Mouse (Mus musculus) midbrain, embryonic 12.5 days (tissue): ENCODE results near the gene Btg4. TPM values are rescaled to one million over a fixed set of nuclear protein-coding genes. Genes with fewer than 3 reads are reported as not detected.

ENCODE experiments used
- ATAC-seq: fragments of 200-750 bp; cut with Nextera tagmentation; 2 replicates; pipeline ENCODE4 v1.8.0; 2017; ENCODE audit warnings: low read depth, moderate TSS enrichment, moderate library complexity; ENCODE audit not compliant: low FRiP score
- H3K27ac ChIP-seq: fragments of 300-500 bp; sonication (generic); replicated peaks from 2 replicates; pipeline ENCODE4 v1.5.1; 2016; ENCODE audit warnings: mild to moderate bottlenecking
- H3K27me3 ChIP-seq: fragments of 300-500 bp; sonication (generic); 2 replicates; pipeline ENCODE4 v1.6.1; 2016; ENCODE audit warnings: mild to moderate bottlenecking
- H3K36me3 ChIP-seq: fragments of 300-500 bp; sonication (generic); 2 replicates; pipeline ENCODE4 v1.6.1; 2016
- H3K4me1 ChIP-seq: fragments of 300-500 bp; sonication (generic); 2 replicates; pipeline ENCODE4 v1.6.1; 2016
- H3K4me2 ChIP-seq: fragments of 300-500 bp; sonication (generic); replicated peaks from 2 replicates; pipeline ENCODE4 v1.6.1; 2016; ENCODE audit warnings: mild to moderate bottlenecking, moderate library complexity
- H3K4me3 ChIP-seq: fragments of 300-500 bp; sonication (generic); 2 replicates; pipeline ENCODE4 v1.5.1; 2016; ENCODE audit warnings: mild to moderate bottlenecking
- H3K9ac ChIP-seq: fragments of 300-500 bp; sonication (generic); replicated peaks from 2 replicates; pipeline ENCODE4 v1.6.1; 2016; ENCODE audit warnings: mild to moderate bottlenecking, moderate library complexity
- H3K9me3 ChIP-seq: fragments of 300-500 bp; sonication (generic); 2 replicates; pipeline ENCODE4 v1.6.1; 2016; ENCODE audit warnings: mild to moderate bottlenecking
- WGBS: fragments of 180-500 bp; shearing (Covaris S2); methylation state at CpG from one replicate; pipeline ENCODE4 v1.1.7; 2016; 5-methylcytosine and 5-hydroxymethylcytosine counted together
- polyA plus RNA-seq: library from polyadenylated mRNA; unstranded; fragments of >200 nt; fragmentation: Nextera tagmentation; extraction: Ambion mirVana; gene quantifications from 2 replicates; pipeline ENCODE4 v1.2.1, GENCODE M21; 2016

Gene Btg4
- polyA plus RNA-seq, 1 experiment from 2014 or later, result not detected

DNA sequence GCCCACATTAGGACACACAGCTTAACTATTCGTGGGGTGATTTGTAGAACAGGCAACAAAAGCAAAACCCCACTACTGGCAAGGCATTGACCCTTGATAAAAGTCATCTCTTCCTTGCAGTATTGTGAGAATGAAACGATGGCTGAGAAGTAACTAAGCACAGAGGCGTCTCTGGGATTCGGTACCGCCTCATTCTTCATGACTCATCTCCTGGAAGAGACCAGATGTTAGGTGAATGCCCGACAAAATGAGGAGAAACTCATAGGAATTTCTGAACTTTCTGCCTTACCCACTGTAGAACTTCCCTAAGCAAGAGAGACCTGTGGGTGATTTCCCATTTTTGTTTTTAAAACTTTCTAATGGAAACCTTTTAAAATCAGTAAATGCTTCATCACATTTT is 18.6 kb upstream of the Btg4 start:
- Histone ChIP-seq H3K4me1 (no peaks in the 10 kb centered on the region), H3K9ac (no peak overlapping the region), H3K4me2 (no peak overlapping the region), H3K4me3 (no peak overlapping the region), H3K36me3 (no peaks in the 10 kb centered on the region), H3K9me3 (no peaks in the 10 kb centered on the region), H3K27me3 (no peaks in the 10 kb centered on the region), H3K27ac (no peak overlapping the region)
- 86% methylated on average over 6 of the region's 6 CpGs for WGBS
- no peak for ATAC-seq

DNA sequence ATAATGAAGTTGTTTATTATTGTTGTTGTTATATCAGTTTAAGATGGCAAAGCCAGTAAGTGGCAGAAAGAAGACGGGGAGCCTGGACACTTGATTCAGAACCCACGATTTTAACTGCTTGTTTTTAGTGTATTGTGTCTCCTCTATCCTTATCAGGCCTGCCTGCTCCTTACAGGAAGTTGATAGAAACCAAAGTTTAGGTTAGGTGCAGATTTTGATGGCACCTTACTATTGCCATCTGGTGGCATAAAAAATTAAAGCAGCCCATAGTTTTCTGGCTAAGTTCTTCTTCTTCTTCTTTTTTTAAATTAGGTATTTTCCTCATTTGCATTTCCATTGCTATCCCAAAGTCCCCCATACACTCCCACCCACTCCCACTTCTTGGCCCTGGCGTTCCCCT is 8.5 kb upstream of the Btg4 start:
- no peaks in the 10 kb centered on the region for H3K9me3 ChIP-seq
- no peak overlapping the region for H3K4me3 ChIP-seq
- H3K27me3 ChIP-seq, result no peaks in the 10 kb centered on the region
- H3K36me3 ChIP-seq, result no peaks in the 10 kb centered on the region
- H3K9ac ChIP-seq, result no peak overlapping the region
- no peak overlapping the region for H3K4me2 ChIP-seq
- ATAC-seq, result no peak
- H3K4me1 ChIP-seq, result no peaks in the 10 kb centered on the region
- WGBS, result 63% methylated on average over 3 of the region's 3 CpGs
- H3K27ac ChIP-seq, result no peak overlapping the region

DNA sequence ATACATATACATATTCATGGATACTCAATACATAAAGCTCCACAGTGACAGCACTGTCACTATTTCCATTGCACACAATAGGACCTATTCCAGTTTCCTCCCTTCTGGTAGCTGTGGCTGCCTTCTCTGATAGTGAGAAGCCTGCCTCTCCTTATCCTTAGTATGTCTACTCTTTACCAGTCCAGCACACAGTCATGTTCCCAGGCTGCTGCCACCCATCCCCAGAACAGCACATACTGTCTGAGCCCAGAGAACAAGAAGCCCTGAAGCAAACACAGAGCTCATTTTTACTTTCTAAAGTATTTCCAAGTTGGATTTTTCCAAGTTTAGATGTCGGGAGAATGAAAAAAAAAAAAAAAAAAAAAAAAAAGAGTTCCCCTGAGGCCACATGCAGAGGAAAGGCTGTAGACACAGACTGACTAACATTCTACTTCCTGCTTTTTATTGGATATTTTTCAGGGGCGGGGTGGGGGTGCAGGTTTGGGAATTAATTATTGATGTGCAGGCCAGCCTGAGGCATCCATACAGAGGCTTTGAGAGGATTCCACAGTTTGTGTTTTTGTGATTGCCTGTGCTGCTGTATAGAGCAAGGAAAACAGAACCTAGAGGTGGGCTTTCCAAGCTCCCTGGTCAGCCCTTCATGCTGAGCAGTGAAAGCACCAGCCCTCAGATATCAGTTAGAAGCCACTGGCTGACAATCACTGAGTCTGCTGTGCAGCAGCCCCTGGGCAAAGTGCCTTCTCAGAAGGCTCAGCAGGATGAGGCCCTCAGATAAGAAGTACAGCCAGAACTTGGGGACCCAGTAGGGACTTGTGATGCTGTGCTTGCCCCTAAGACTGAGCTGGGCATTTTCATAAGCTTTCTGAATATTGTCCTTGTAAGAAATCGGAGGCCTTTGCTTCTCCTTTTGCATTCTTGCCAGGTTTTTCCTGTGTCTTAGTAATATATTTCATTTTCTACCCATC is 4.1 kb upstream of the Btg4 start:
- H3K9me3 ChIP-seq, result no peaks in the 10 kb centered on the region
- H3K4me1 ChIP-seq, result no peaks in the 10 kb centered on the region
- 84% methylated on average over 3 of the region's 3 CpGs for WGBS

DNA sequence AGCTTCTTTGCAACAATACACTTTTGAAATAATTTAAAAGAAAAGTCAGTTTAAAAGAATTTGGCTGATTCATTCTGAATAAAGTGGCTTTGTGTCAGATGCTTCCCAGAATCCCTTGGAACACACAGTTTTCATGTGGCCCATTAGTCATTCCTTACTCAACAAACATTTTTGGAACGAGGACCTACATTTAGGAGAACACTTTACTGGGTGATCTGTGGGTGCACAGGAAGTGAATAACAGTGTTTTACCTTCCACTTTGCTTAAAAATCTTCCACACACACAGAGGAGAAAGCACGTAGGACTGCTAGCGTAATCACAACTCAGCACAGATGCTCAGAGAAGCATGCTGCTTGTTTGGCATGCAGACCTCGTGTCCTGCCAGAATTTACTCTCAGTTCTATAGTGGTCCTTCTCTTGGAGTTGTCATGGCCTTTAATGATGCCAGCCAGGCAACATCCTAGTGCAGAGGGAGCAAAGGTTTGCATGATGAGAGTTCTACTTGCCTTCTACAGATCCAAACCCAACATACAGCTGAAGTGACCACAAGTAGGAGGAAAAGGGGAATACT is 1.7 kb upstream of the Btg4 start:
- no peaks in the 10 kb centered on the region for H3K27me3 ChIP-seq
- H3K9ac ChIP-seq, result no peak overlapping the region
- 79% methylated on average over 4 of the region's 4 CpGs for whole genome bisulfite sequencing
- H3K9me3 ChIP-seq, result no peaks in the 10 kb centered on the region
- H3K4me2 ChIP-seq, result no peak overlapping the region
- H3K36me3 ChIP-seq, result no peaks in the 10 kb centered on the region
- ATAC-seq, result no peak
- no peak overlapping the region for H3K27ac ChIP-seq
- H3K4me3 ChIP-seq, result no peak overlapping the region
- no peaks in the 10 kb centered on the region for H3K4me1 ChIP-seq

More for the DNA sequence above, 4.1 kb upstream of the Btg4 start:
- Histone ChIP-seq H3K27ac (no peak overlapping the region), H3K27me3 (no peaks in the 10 kb centered on the region), H3K9ac (no peak overlapping the region), H3K4me2 (no peak overlapping the region), H3K4me3 (no peak overlapping the region), H3K36me3 (no peaks in the 10 kb centered on the region)
- no peak for ATAC-seq

DNA sequence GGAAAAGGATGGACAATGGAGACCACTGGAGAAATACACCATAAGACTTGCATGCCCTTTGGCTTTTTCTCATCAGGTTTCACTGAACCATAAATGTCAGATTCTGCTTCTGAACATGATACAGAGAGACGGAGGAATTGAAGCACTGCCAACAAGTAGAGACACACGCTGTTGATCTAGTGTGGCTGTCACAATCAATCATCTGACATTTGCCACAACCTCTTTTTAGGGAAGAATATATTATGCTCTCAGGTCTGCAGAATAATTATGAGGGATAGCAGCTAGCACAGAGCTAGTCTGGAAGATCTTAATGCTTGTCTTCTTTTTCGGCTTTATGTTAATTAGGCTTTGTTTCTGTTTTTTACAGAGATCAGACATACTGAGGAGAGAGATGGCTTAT is 7.5 kb downstream of the Btg4 start:
- no peaks in the 10 kb centered on the region for H3K4me1 ChIP-seq
- ATAC-seq, result no peak
- H3K27ac ChIP-seq, result no peak overlapping the region
- H3K9me3 ChIP-seq, result no peaks in the 10 kb centered on the region
- H3K4me3 ChIP-seq, result no peak overlapping the region
- H3K27me3 ChIP-seq, result no peaks in the 10 kb centered on the region
- no peak overlapping the region for H3K4me2 ChIP-seq
- WGBS, result 81% methylated on average over 3 of the region's 3 CpGs
- H3K9ac ChIP-seq, result no peak overlapping the region
- no peaks in the 10 kb centered on the region for H3K36me3 ChIP-seq

DNA sequence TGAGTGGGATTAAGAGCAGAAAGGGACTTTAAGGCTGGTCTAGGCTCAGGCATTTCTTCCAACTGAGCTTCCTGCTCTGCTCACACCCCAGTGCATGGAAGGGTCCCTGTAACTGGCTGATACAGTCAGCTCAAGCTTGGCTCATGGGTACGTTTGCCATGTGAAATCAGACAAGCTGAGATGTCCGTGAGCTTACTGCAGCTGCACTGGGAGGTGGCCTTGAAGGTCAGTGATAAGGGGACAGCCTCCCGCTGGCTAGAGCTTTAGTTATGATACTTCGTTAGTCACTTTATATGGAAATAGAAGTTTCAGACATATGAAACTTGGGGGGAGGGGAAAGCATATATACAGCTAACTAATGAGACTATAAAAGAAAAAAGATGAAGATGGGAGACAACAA is 10.1 kb downstream of the Btg4 start:
- H3K36me3 ChIP-seq, result no peaks in the 10 kb centered on the region
- 84% methylated on average over 4 of the region's 4 CpGs for WGBS
- no peak for ATAC-seq

DNA sequence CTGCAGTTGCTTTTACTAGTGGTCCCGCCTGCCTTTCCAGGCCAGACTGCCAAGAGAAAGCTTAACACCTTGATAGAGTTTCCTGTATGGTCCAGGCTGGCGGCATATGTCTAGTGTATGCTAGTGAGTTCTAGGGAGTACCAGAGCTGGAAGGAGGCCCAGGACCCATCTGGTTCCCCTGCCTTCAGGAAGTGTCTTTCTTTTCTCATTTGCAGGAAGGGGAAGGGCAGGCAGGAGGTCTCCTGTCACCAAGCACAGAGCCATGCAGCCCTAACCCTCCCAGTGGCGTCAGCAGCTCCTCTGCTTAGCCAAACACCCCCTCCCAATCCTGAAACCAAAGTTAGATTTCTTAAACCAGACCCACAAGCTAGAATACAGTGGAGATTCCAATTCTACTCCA is 15.1 kb downstream of the Btg4 start:
- H3K4me3 ChIP-seq, result peak overlapping the region; percentile 42
- H3K4me1 ChIP-seq, result peaks cover 18% of the 10 kb centered on the region
- no peaks in the 10 kb centered on the region for H3K9me3 ChIP-seq
- peak overlapping the region; percentile 78 for H3K4me2 ChIP-seq
- no peaks in the 10 kb centered on the region for H3K36me3 ChIP-seq
- H3K27ac ChIP-seq, result no peak overlapping the region
- 32% methylated on average over 3 of the region's 3 CpGs for WGBS
- no peak for ATAC-seq
- no peak overlapping the region for H3K9ac ChIP-seq
- H3K27me3 ChIP-seq, result peaks cover 20% of the 10 kb centered on the region; the same call in 1 of the 2 replicates

More for the DNA sequence above, 10.1 kb downstream of the Btg4 start:
- H3K27ac ChIP-seq, result no peak overlapping the region
- no peak overlapping the region for H3K4me2 ChIP-seq
- H3K4me1 ChIP-seq, result peaks cover 3% of the 10 kb centered on the region
- no peak overlapping the region for H3K4me3 ChIP-seq
- H3K9me3 ChIP-seq, result no peaks in the 10 kb centered on the region
- peaks cover 8% of the 10 kb centered on the region; the same call in 1 of the 2 replicates for H3K27me3 ChIP-seq
- H3K9ac ChIP-seq, result no peak overlapping the region

DNA sequence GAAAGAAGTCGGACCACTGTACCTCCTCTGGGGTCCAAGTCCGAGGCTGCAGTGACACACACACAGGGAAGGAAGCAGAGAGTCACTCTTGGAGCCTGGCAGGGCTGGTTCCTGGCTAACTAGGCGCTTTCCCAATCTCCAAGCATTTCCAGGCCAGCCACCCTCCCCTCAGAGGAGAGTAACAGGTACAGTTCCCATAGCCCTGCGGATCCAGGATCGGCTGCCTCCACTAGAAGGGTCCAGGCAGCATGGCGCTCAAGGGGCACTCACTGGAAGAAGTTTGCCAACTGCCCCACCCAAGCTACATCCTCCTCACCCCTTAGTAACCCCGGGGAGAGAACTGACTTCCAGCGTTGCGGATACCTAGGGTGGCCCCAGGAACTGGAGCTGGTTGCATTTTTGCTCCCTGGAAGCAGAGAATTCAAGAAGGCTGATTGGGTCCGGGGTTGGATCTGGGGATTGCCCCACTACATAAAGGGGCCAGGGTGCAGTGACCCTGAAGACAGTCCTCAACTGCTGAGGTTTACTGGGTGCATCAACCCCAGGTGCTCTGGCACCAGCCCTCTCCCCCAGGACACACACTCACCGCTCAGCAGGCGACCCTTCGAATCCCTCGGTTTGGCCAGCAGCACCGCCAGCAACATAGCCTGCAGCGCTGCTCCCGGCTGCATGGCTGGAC is 15.7 kb downstream of the Btg4 start:
- WGBS, result under 1% methylated on average over 17 of the region's 17 CpGs

DNA sequence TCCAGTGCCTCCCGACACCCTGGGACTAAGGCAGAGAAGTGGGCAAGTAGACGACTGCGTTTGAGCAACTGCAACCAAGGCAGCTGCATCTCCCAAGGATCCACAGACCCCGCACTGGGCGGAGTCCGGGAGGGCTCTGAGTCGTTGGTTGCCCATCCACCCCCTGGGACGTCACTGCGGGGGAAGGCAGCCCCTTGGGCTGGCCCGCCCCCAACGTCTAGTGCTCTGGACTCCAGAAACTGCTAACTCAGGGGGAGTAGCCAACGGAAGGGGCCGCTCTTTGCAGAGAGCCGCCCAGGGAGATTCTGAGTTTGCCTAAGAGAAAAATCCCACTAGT is 16.2 kb downstream of the Btg4 start, which contains the start of gene Layn:
Gene Layn (minus strand): TSS at position 116 of the 337 bp plus-strand sequence.
- peak; percentile 81 for ATAC-seq
- H3K4me1 ChIP-seq, result peaks cover 18% of the 10 kb centered on the region
- H3K27ac ChIP-seq, result no peak within 1 kb of the TSS
- H3K9me3 ChIP-seq, result no peaks in the 10 kb centered on the region
- peak within 1 kb of the TSS; percentile 42 for H3K4me3 ChIP-seq
- WGBS, result 0% methylated on average over 14 of the region's 14 CpGs
- H3K36me3 ChIP-seq, result no peaks in the 10 kb centered on the region
- H3K9ac ChIP-seq, result peak within 1 kb of the TSS; percentile 44
- peak within 1 kb of the TSS; percentile 78 for H3K4me2 ChIP-seq
- peaks cover 20% of the 10 kb centered on the region; the same call in 1 of the 2 replicates for H3K27me3 ChIP-seq

More for the DNA sequence above, 15.7 kb downstream of the Btg4 start:
- H3K4me3 ChIP-seq, result peak overlapping the region; percentile 42
- H3K36me3 ChIP-seq, result no peaks in the 10 kb centered on the region
- H3K9me3 ChIP-seq, result no peaks in the 10 kb centered on the region
- peaks cover 20% of the 10 kb centered on the region; the same call in 1 of the 2 replicates for H3K27me3 ChIP-seq
- H3K4me1 ChIP-seq, result peaks cover 18% of the 10 kb centered on the region
- no peak overlapping the region for H3K27ac ChIP-seq
- peak overlapping the region; percentile 44 for H3K9ac ChIP-seq
- peak overlapping the region; percentile 78 for H3K4me2 ChIP-seq
- no peak; the same call in 1 of the 2 replicates for ATAC-seq

DNA sequence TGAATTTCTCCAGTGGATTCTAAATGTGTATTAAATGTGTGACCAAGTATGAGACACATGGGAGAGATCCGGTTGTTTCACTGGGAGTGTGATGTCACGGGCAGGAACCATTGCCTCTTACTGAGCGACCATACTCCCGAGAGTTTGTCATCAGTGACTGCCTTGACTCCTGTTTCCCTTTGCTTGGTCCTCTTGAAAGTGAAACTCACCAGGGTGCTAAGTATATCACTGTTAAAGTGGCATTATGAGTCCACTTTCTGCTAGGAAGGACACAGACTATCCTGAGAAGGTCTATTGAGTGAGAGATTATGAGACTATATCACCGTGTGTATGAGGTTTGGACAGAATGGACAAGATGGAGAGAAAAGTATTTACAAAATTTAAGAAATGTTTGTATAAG is 20.9 kb downstream of the Btg4 start:
- H3K4me1 ChIP-seq, result peaks cover 7% of the 10 kb centered on the region
- H3K27ac ChIP-seq, result no peak overlapping the region
- no peaks in the 10 kb centered on the region for H3K9me3 ChIP-seq
- no peak for ATAC-seq
- H3K4me2 ChIP-seq, result no peak overlapping the region
- H3K36me3 ChIP-seq, result no peaks in the 10 kb centered on the region
- H3K27me3 ChIP-seq, result peaks cover 4% of the 10 kb centered on the region; the same call in 1 of the 2 replicates
- H3K4me3 ChIP-seq, result no peak overlapping the region
- WGBS, result 82% methylated on average over 5 of the region's 5 CpGs
- no peak overlapping the region for H3K9ac ChIP-seq

DNA sequence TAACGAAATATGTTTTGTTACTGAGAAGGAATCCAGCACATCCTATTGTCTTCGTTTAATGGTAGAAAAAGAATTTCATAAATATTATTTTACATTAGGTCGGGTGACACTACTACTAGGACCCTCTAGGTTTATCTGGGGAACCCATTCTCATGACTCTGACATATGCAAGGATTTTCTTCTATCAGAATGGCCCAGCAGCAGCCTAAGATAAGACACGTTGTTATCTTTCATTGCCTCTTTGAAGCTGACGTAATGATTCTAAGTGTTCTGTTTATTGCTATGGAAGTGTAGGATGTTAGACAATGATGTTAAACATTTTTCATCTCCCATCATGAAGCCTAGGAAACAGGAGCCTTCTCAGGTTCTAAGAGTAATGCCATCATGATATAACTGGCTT is 33.0 kb downstream of the Btg4 start:
- H3K4me3 ChIP-seq, result no peak overlapping the region
- no peak overlapping the region for H3K9ac ChIP-seq
- no peak overlapping the region for H3K27ac ChIP-seq
- 80% methylated on average over 5 of the region's 5 CpGs for WGBS
- no peaks in the 10 kb centered on the region for H3K36me3 ChIP-seq
- H3K4me2 ChIP-seq, result no peak overlapping the region
- no peak for ATAC-seq
- H3K4me1 ChIP-seq, result no peaks in the 10 kb centered on the region
- no peaks in the 10 kb centered on the region for H3K27me3 ChIP-seq
- no peaks in the 10 kb centered on the region for H3K9me3 ChIP-seq

DNA sequence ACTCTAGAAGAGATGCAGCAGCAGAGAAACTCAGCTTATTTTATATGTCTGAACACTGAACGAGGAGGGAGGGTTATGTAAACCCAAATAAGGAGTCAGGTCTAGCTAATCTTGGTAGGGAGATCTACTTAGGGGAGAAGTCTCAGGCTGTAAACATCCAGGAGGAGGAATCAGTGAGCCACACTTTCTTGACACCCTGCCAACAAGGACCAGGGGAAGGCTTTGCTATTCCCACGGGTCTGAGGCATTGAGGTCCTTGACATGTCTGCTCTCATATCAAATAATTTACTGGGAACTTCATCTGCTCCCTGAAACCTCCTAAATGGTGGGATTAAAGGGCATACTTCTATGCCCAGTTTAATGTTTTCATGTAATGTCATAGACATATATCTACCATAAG is 35.6 kb downstream of the Btg4 start:
- Histone ChIP-seq H3K27ac (no peak overlapping the region), H3K4me2 (no peak overlapping the region), H3K9ac (no peak overlapping the region), H3K9me3 (no peaks in the 10 kb centered on the region), H3K36me3 (no peaks in the 10 kb centered on the region), H3K4me1 (no peaks in the 10 kb centered on the region), H3K4me3 (no peak overlapping the region), H3K27me3 (peaks cover 7% of the 10 kb centered on the region; the same call in 1 of the 2 replicates)
- no peak for ATAC-seq
- 64% methylated on average over 2 of the region's 2 CpGs for WGBS
